Mouse (Mus musculus) neural tube, embryonic 11.5 days (tissue): ENCODE measurements around the gene Coq7. TPM values are rescaled to one million over a fixed set of nuclear protein-coding genes. Genes with fewer than 3 reads are reported as not detected.

Experiments used
- ATAC-seq: fragments of 200-750 bp; cut with Nextera tagmentation; 2 replicates; pipeline ENCODE4 v1.8.0; 2017; ENCODE audit warnings: moderate number of reproducible peaks, mild to moderate bottlenecking, moderate TSS enrichment, moderate library complexity; ENCODE audit not compliant: insufficient read depth, low FRiP score, low TSS enrichment
- DNase-seq: peaks from one replicate; pipeline ENCODE4 v3.0.0-alpha.2; 2015; ENCODE audit warnings: low spot score
- H3K27ac ChIP-seq: fragments of 300-500 bp; sonication (generic); 2 replicates; pipeline ENCODE4 v1.5.1; 2014; ENCODE audit warnings: low read depth, mild to moderate bottlenecking, low read length
- H3K27me3 ChIP-seq: fragments of 300-500 bp; sonication (generic); 2 replicates; pipeline ENCODE4 v1.6.1; 2014; ENCODE audit warnings: mild to moderate bottlenecking, low read length, mixed read lengths; ENCODE audit not compliant: control insufficient read depth, insufficient read depth
- H3K36me3 ChIP-seq: fragments of 300-500 bp; sonication (generic); 2 replicates; pipeline ENCODE4 v1.6.1; 2014; ENCODE audit warnings: mild to moderate bottlenecking, low read length, moderate library complexity, mixed read lengths; ENCODE audit not compliant: control insufficient read depth, insufficient read depth
- H3K4me1 ChIP-seq: fragments of 300-500 bp; sonication (generic); 2 replicates; pipeline ENCODE4 v1.6.1; 2014; ENCODE audit warnings: low read length, mixed read lengths; ENCODE audit not compliant: control insufficient read depth, insufficient read depth
- H3K4me2 ChIP-seq: fragments of 300-500 bp; sonication (generic); 2 replicates; pipeline ENCODE4 v1.6.1; 2014; ENCODE audit warnings: low read depth, mild to moderate bottlenecking, moderate library complexity
- H3K4me3 ChIP-seq: fragments of 300-500 bp; sonication (generic); 2 replicates; pipeline ENCODE4 v1.5.1; 2014; ENCODE audit warnings: low read depth, low read length
- H3K9ac ChIP-seq: fragments of 300-500 bp; sonication (generic); 2 replicates; pipeline ENCODE4 v1.6.1; 2014; ENCODE audit warnings: mild to moderate bottlenecking, low read length
- H3K9me3 ChIP-seq: fragments of 300-500 bp; sonication (generic); 2 replicates; pipeline ENCODE4 v1.6.1; 2016; ENCODE audit warnings: low read length; ENCODE audit not compliant: control insufficient read depth
- whole genome bisulfite sequencing: fragments of 180-500 bp; shearing (Covaris S2); extraction: QIAGEN DNeasy Blood & Tissue Kit; methylation state at CpG from one replicate; pipeline ENCODE4 v1.1.7; 2014; 5-methylcytosine and 5-hydroxymethylcytosine counted together
- polyA plus RNA-seq: library from polyadenylated mRNA; unstranded; fragments of >200 nt; fragmentation: Nextera tagmentation; extraction: Ambion mirVana; gene quantifications from 2 replicates; pipeline ENCODE4 v1.2.1, GENCODE M21; 2014

Gene Coq7
- polyA plus RNA-seq, 1 experiment from 2014 or later = 118 TPM

GRCm38 (mm10) chr7:118490666-118491430, 42.3 kb downstream of the Coq7 start:
- peak overlapping the region; percentile 82 for H3K9ac ChIP-seq
- H3K4me1 ChIP-seq = peaks cover 3% of the 10 kb centered on the region; the same call in 1 of the 2 replicates
- H3K4me3 ChIP-seq = peak overlapping the region; percentile 58
- peaks cover 28% of the 10 kb centered on the region for H3K27me3 ChIP-seq
- H3K27ac ChIP-seq = no peak overlapping the region
- 2% methylated on average over 67 of the region's 67 CpGs for WGBS
- peak overlapping the region; percentile 74 for H3K4me2 ChIP-seq
- DNase-seq (peak; percentile 51), ATAC-seq (peak; percentile 56)
- no peaks in the 10 kb centered on the region; the same call in 1 of the 2 replicates for H3K36me3 ChIP-seq
- H3K9me3 ChIP-seq = no peaks in the 10 kb centered on the region

GRCm38 (mm10) chr7:118489706-118490665, 43.2 kb downstream of the Coq7 start:
- WGBS = 14% methylated on average over 57 of the region's 57 CpGs
- no peaks in the 10 kb centered on the region; the same call in 1 of the 2 replicates for H3K36me3 ChIP-seq
- no peak for ATAC-seq
- H3K27ac ChIP-seq = no peak overlapping the region
- H3K4me1 ChIP-seq = peaks cover 3% of the 10 kb centered on the region; the same call in 1 of the 2 replicates
- H3K9me3 ChIP-seq = no peaks in the 10 kb centered on the region
- no peak for DNase-seq
- no peak overlapping the region for H3K9ac ChIP-seq
- H3K4me2 ChIP-seq = peak overlapping the region; percentile 74
- H3K27me3 ChIP-seq = peaks cover 28% of the 10 kb centered on the region
- peak overlapping the region; percentile 58; the same call in 1 of the 2 replicates for H3K4me3 ChIP-seq

- Histone ChIP-seq H3K4me1 (peaks cover 3% of the 10 kb centered on the region; the same call in 1 of the 2 replicates), H3K4me3 (no peak overlapping the region), H3K9ac (no peak overlapping the region), H3K4me2 (no peak overlapping the region), H3K9me3 (no peaks in the 10 kb centered on the region), H3K27ac (no peak overlapping the region), H3K36me3 (no peaks in the 10 kb centered on the region; the same call in 1 of the 2 replicates), H3K27me3 (peaks cover 28% of the 10 kb centered on the region)
- 34% methylated on average over 8 of the region's 8 CpGs for WGBS
- DNase-seq (no peak), ATAC-seq (no peak)
Measured at GRCm38 (mm10) chr7:118488060-118488664, 45.0 kb downstream of the Coq7 start.

- WGBS = 69% methylated on average over 5 of the region's 5 CpGs
Measured at GRCm38 (mm10) chr7:118486917-118487316, 46.2 kb downstream of the Coq7 start.

GRCm38 (mm10) chr7:118483996-118484395, 49.2 kb downstream of the Coq7 start:
- Histone ChIP-seq H3K27ac (no peak overlapping the region), H3K36me3 (no peaks in the 10 kb centered on the region), H3K27me3 (peaks cover 4% of the 10 kb centered on the region; the same call in 1 of the 2 replicates), H3K4me3 (no peak overlapping the region), H3K9me3 (no peaks in the 10 kb centered on the region), H3K9ac (no peak overlapping the region), H3K4me2 (no peak overlapping the region), H3K4me1 (no peaks in the 10 kb centered on the region)
- WGBS = 75% methylated on average over 1 of the region's 1 CpGs
- DNase-seq (no peak), ATAC-seq (no peak)

More at GRCm38 (mm10) chr7:118486917-118487316, 46.2 kb downstream of the Coq7 start:
- H3K9me3 ChIP-seq = no peaks in the 10 kb centered on the region
- H3K4me3 ChIP-seq = no peak overlapping the region
- H3K4me1 ChIP-seq = peaks cover 3% of the 10 kb centered on the region; the same call in 1 of the 2 replicates
- ATAC-seq (no peak), DNase-seq (no peak)
- H3K9ac ChIP-seq = no peak overlapping the region
- no peak overlapping the region for H3K4me2 ChIP-seq
- no peaks in the 10 kb centered on the region; the same call in 1 of the 2 replicates for H3K36me3 ChIP-seq
- peaks cover 24% of the 10 kb centered on the region for H3K27me3 ChIP-seq
- no peak overlapping the region for H3K27ac ChIP-seq

GRCm38 (mm10) chr7:118482001-118482400, 51.2 kb downstream of the Coq7 start:
- Histone ChIP-seq H3K4me1 (no peaks in the 10 kb centered on the region), H3K27me3 (no peaks in the 10 kb centered on the region), H3K9ac (no peak overlapping the region), H3K9me3 (no peaks in the 10 kb centered on the region), H3K4me2 (no peak overlapping the region), H3K36me3 (no peaks in the 10 kb centered on the region), H3K4me3 (no peak overlapping the region), H3K27ac (no peak overlapping the region)
- 95% methylated on average over 2 of the region's 2 CpGs for WGBS
- DNase-seq (no peak), ATAC-seq (no peak)

GRCm38 (mm10) chr7:118481047-118481810, 51.9 kb downstream of the Coq7 start:
- Histone ChIP-seq H3K4me1 (no peaks in the 10 kb centered on the region), H3K27me3 (no peaks in the 10 kb centered on the region), H3K27ac (no peak overlapping the region), H3K9me3 (no peaks in the 10 kb centered on the region), H3K4me3 (no peak overlapping the region), H3K36me3 (no peaks in the 10 kb centered on the region), H3K9ac (no peak overlapping the region), H3K4me2 (no peak overlapping the region)
- WGBS = 87% methylated on average over 10 of the region's 10 CpGs
- ATAC-seq (no peak), DNase-seq (no peak)
